Mouse (Mus musculus): ENCODE results near the gene 4931428F04Rik. TPM values are rescaled to one million over a fixed set of nuclear protein-coding genes. Genes with fewer than 3 reads are reported as not detected.
A peak's percentile ranks its signal among the peaks of the same experiment; 100 is the strongest.

4931428F04Rik gene
- polyA plus RNA-seq, 1 experiment from 2014 or later: 10.5 TPM

GRCm38 (mm10) chr8:105266775-105267174 lies 22.9 kb downstream of the 4931428F04Rik start:
- Histone ChIP-seq H3K9ac (replicated peaks; ENCODE audit: low read length) (no peak overlapping the region), H3K4me2 (replicated peaks; ENCODE audit: low read depth, low read length) (no peak overlapping the region), H3K27me3 (ENCODE audit: insufficient read depth, low read length) (peaks cover 83% of the 10 kb centered on the region), H3K27ac (ENCODE audit: low read length) (no peak overlapping the region), H3K4me1 (ENCODE audit: insufficient read depth, low read length) (peaks cover 46% of the 10 kb centered on the region), H3K9me3 (ENCODE audit: low read length) (no peaks in the 10 kb centered on the region), H3K36me3 (ENCODE audit: insufficient read depth, low read length) (no peaks in the 10 kb centered on the region), H3K4me3 (ENCODE audit: low read length) (no peak overlapping the region)
- 27% methylated on average over 13 of the region's 13 CpGs for WGBS
- no peak for ATAC-seq (ENCODE audit: low FRiP score, low TSS enrichment)

GRCm38 (mm10) chr8:105265128-105265527 lies 24.5 kb downstream of the 4931428F04Rik start:
- no peak overlapping the region for H3K27ac ChIP-seq (ENCODE audit: low read length)
- peak overlapping the region; percentile 82 for H3K4me3 ChIP-seq (ENCODE audit: low read length)
- peaks cover 37% of the 10 kb centered on the region for H3K4me1 ChIP-seq (ENCODE audit: insufficient read depth, low read length)
- no peaks in the 10 kb centered on the region for H3K36me3 ChIP-seq (ENCODE audit: insufficient read depth, low read length)
- peaks cover 3% of the 10 kb centered on the region; the same call in 1 of the 2 replicates for H3K9me3 ChIP-seq (ENCODE audit: low read length)
- H3K9ac ChIP-seq (replicated peaks; ENCODE audit: low read length): peak overlapping the region; percentile 79
- H3K27me3 ChIP-seq (ENCODE audit: insufficient read depth, low read length): peaks cover 83% of the 10 kb centered on the region
- peak overlapping the region; percentile 94 for H3K4me2 ChIP-seq (replicated peaks; ENCODE audit: low read depth, low read length)
- ATAC-seq (ENCODE audit: low FRiP score, low TSS enrichment): no peak
- 6% methylated on average over 10 of the region's 10 CpGs for WGBS

- H3K27ac ChIP-seq (ENCODE audit: low read length): no peak within 1 kb of the TSS
- peaks cover 81% of the 10 kb centered on the region for H3K27me3 ChIP-seq (ENCODE audit: insufficient read depth, low read length)
- H3K9me3 ChIP-seq (ENCODE audit: low read length): peaks cover 3% of the 10 kb centered on the region; the same call in 1 of the 2 replicates
- peak; percentile 75 for ATAC-seq (ENCODE audit: low FRiP score, low TSS enrichment)
- peak within 1 kb of the TSS; percentile 79 for H3K9ac ChIP-seq (replicated peaks; ENCODE audit: low read length)
- H3K36me3 ChIP-seq (ENCODE audit: insufficient read depth, low read length): no peaks in the 10 kb centered on the region
- 1% methylated on average over 50 of the region's 54 CpGs for WGBS
- H3K4me3 ChIP-seq (ENCODE audit: low read length): peak within 1 kb of the TSS; percentile 82
- peaks cover 36% of the 10 kb centered on the region for H3K4me1 ChIP-seq (ENCODE audit: insufficient read depth, low read length)
- peak within 1 kb of the TSS; percentile 94 for H3K4me2 ChIP-seq (replicated peaks; ENCODE audit: low read depth, low read length)
Observed at GRCm38 (mm10) chr8:105264024-105264982, 25.4 kb downstream of the 4931428F04Rik start, which contains the start of the genes Tradd and Fbxl8. TSS of gene Tradd (minus strand) at chr8:105264609. TSS of gene Fbxl8 (plus strand) at chr8:105264648.

- Histone ChIP-seq H3K4me1 (ENCODE audit: insufficient read depth, low read length) (peaks cover 35% of the 10 kb centered on the region), H3K4me2 (replicated peaks; ENCODE audit: low read depth, low read length) (peak overlapping the region; percentile 94), H3K9me3 (ENCODE audit: low read length) (peaks cover 3% of the 10 kb centered on the region; the same call in 1 of the 2 replicates), H3K9ac (replicated peaks; ENCODE audit: low read length) (no peak overlapping the region), H3K36me3 (ENCODE audit: insufficient read depth, low read length) (no peaks in the 10 kb centered on the region), H3K4me3 (ENCODE audit: low read length) (peak overlapping the region; percentile 82; the same call in 1 of the 2 replicates), H3K27me3 (ENCODE audit: insufficient read depth, low read length) (peaks cover 81% of the 10 kb centered on the region), H3K27ac (ENCODE audit: low read length) (no peak overlapping the region)
- ATAC-seq (ENCODE audit: low FRiP score, low TSS enrichment): no peak
- WGBS: 40% methylated on average over 16 of the region's 16 CpGs
Observed at GRCm38 (mm10) chr8:105263244-105263912, 26.3 kb downstream of the 4931428F04Rik start.

- WGBS: 82% methylated on average over 12 of the region's 12 CpGs
- no peaks in the 10 kb centered on the region for H3K36me3 ChIP-seq (ENCODE audit: insufficient read depth, low read length)
- no peak overlapping the region for H3K4me2 ChIP-seq (replicated peaks; ENCODE audit: low read depth, low read length)
- ATAC-seq (ENCODE audit: low FRiP score, low TSS enrichment): no peak
- H3K9me3 ChIP-seq (ENCODE audit: low read length): peaks cover 3% of the 10 kb centered on the region; the same call in 1 of the 2 replicates
- peaks cover 72% of the 10 kb centered on the region for H3K27me3 ChIP-seq (ENCODE audit: insufficient read depth, low read length)
- H3K27ac ChIP-seq (ENCODE audit: low read length): no peak overlapping the region
- H3K4me3 ChIP-seq (ENCODE audit: low read length): no peak overlapping the region
- H3K4me1 ChIP-seq (ENCODE audit: insufficient read depth, low read length): peaks cover 30% of the 10 kb centered on the region
- no peak overlapping the region for H3K9ac ChIP-seq (replicated peaks; ENCODE audit: low read length)
Observed at GRCm38 (mm10) chr8:105261326-105261980, 28.2 kb downstream of the 4931428F04Rik start.

- Histone ChIP-seq H3K36me3 (ENCODE audit: insufficient read depth, low read length) (no peaks in the 10 kb centered on the region), H3K27me3 (ENCODE audit: insufficient read depth, low read length) (peaks cover 71% of the 10 kb centered on the region), H3K4me2 (replicated peaks; ENCODE audit: low read depth, low read length) (no peak overlapping the region; the same call in 1 of the 2 replicates), H3K4me1 (ENCODE audit: insufficient read depth, low read length) (peaks cover 30% of the 10 kb centered on the region), H3K27ac (ENCODE audit: low read length) (no peak overlapping the region), H3K9me3 (ENCODE audit: low read length) (peaks cover 3% of the 10 kb centered on the region; the same call in 1 of the 2 replicates), H3K9ac (replicated peaks; ENCODE audit: low read length) (no peak overlapping the region), H3K4me3 (ENCODE audit: low read length) (no peak overlapping the region)
- ATAC-seq (ENCODE audit: low FRiP score, low TSS enrichment): no peak
- WGBS: 65% methylated on average over 7 of the region's 7 CpGs
Observed at GRCm38 (mm10) chr8:105260371-105261099, 29.1 kb downstream of the 4931428F04Rik start.

GRCm38 (mm10) chr8:105259721-105260320 lies 29.8 kb downstream of the 4931428F04Rik start:
- Histone ChIP-seq H3K4me2 (replicated peaks; ENCODE audit: low read depth, low read length) (peak overlapping the region; percentile 73), H3K36me3 (ENCODE audit: insufficient read depth, low read length) (no peaks in the 10 kb centered on the region), H3K27ac (ENCODE audit: low read length) (no peak overlapping the region), H3K9me3 (ENCODE audit: low read length) (peaks cover 3% of the 10 kb centered on the region; the same call in 1 of the 2 replicates), H3K4me3 (ENCODE audit: low read length) (peak overlapping the region; percentile 44), H3K9ac (replicated peaks; ENCODE audit: low read length) (peak overlapping the region; percentile 48), H3K27me3 (ENCODE audit: insufficient read depth, low read length) (peaks cover 65% of the 10 kb centered on the region), H3K4me1 (ENCODE audit: insufficient read depth, low read length) (peaks cover 26% of the 10 kb centered on the region)
- 4% methylated on average over 30 of the region's 30 CpGs for WGBS
- ATAC-seq (ENCODE audit: low FRiP score, low TSS enrichment): peak; percentile 32; the same call in 1 of the 2 replicates

- peaks cover 26% of the 10 kb centered on the region for H3K4me1 ChIP-seq (ENCODE audit: insufficient read depth, low read length)
- no peak overlapping the region for H3K27ac ChIP-seq (ENCODE audit: low read length)
- H3K36me3 ChIP-seq (ENCODE audit: insufficient read depth, low read length): no peaks in the 10 kb centered on the region
- peak; percentile 37; the same call in 1 of the 2 replicates for ATAC-seq (ENCODE audit: low FRiP score, low TSS enrichment)
- peak overlapping the region; percentile 48 for H3K9ac ChIP-seq (replicated peaks; ENCODE audit: low read length)
- peaks cover 65% of the 10 kb centered on the region for H3K27me3 ChIP-seq (ENCODE audit: insufficient read depth, low read length)
- whole genome bisulfite sequencing: 2% methylated on average over 55 of the region's 55 CpGs
- peaks cover 3% of the 10 kb centered on the region; the same call in 1 of the 2 replicates for H3K9me3 ChIP-seq (ENCODE audit: low read length)
- peak overlapping the region; percentile 73 for H3K4me2 ChIP-seq (replicated peaks; ENCODE audit: low read depth, low read length)
- H3K4me3 ChIP-seq (ENCODE audit: low read length): peak overlapping the region; percentile 44
Observed at GRCm38 (mm10) chr8:105258911-105259720, 30.5 kb downstream of the 4931428F04Rik start.

Measured in kidney, embryonic 16.5 days (tissue).